Mouse (Mus musculus): ENCODE measurements at regions not wholly inside any gene's neighbourhood (a gene's known extent, or its start where the extent isn't known, plus 50 kb on each side); places are given as distances from the start of the nearest gene placed in this dataset.

GRCm38 (mm10) chr10:12035159-12035558 lies 692.0 kb downstream of the Epm2a start:
- no peak for TF ChIP-seq CTCF (conservative IDR thresholded peaks at IDR 0.05; ENCODE audit: insufficient read depth, insufficient read length, low read depth, low read length)
- no peak for TF ChIP-seq POLR2A (IDR thresholded peaks at IDR 0.05; ENCODE audit: low read depth, low read length)

Data from kidney, adult 2 months (tissue).